Mouse (Mus musculus) embryonic fibroblast, embryonic 13.5 days (primary cell): ENCODE measurements around the gene Bach2. TPM values are rescaled to one million over a fixed set of nuclear protein-coding genes. Genes with fewer than 3 reads are reported as not detected.

Source experiments
- H3K27ac ChIP-seq: 2 replicates; pipeline ENCODE4 v1.5.1; 2012; ENCODE audit warnings: low read length, control low read depth, inconsistent platforms; ENCODE audit not compliant: insufficient read depth
- H3K4me1 ChIP-seq: 2 replicates; pipeline ENCODE4 v1.6.1; 2011; ENCODE audit warnings: low read length; ENCODE audit not compliant: control insufficient read depth, insufficient read depth
- H3K4me3 ChIP-seq: 2 replicates; pipeline ENCODE4 v1.5.1; 2011; ENCODE audit warnings: mild to moderate bottlenecking, control low read depth, low read length; ENCODE audit not compliant: insufficient read depth
- CTCF ChIP-seq: IDR thresholded peaks from 2 replicates; pipeline ENCODE4 v1.5.1; 2011; ENCODE audit warnings: mild to moderate bottlenecking, control low read depth, low read length, moderate library complexity, borderline replicate concordance; ENCODE audit not compliant: insufficient read depth
- POLR2A ChIP-seq: IDR thresholded peaks from 2 replicates; pipeline ENCODE4 v1.6.1; 2011; ENCODE audit warnings: low read depth, mild to moderate bottlenecking, control low read depth, low read length, moderate library complexity
- polyA plus RNA-seq: library from polyadenylated mRNA; stranded (reverse); fragments of >200 nt; gene quantifications from 2 replicates; pipeline ENCODE4 v1.2.4, GENCODE M21; 2011; ENCODE audit warnings: low read depth; ENCODE audit not compliant: missing spikeins, insufficient read length

Bach2 gene
- polyA plus RNA-seq, 1 experiment, result 6.7 TPM

DNA sequence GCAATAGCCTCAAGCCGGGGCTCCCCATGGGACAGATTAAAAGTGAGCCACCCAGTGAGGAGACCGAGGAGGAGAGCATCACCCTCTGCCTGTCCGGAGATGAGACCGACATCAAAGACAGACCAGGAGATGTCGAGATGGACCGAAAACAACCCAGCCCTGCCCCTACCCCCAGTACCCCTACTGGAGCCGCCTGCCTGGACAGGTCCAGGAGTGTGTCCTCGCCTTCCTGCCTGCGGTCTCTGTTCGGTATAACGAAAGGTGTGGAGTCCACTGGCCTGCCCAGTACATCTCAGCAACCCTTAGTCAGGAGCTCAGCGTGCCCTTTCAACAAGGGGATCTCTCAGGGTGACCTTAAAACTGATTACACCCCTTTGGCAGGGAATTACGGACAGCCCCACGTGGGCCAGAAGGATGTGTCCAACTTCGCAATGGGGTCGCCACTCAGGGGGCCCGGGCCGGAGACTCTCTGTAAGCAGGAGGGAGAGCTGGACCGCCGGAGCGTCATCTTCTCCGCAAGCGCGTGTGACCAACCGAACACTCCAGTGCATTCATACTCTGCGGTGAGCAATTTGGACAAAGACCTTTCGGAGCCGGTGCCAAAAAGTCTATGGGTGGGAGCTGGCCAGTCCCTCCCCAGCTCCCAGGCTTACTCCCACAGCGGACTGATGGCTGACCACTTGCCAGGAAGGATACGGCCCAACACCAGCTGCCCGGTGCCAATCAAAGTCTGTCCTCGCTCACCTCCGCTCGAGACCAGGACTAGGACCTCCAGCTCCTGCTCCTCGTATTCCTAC, 323.9 kb downstream of the Bach2 start:
- Histone ChIP-seq H3K27ac (no peak overlapping the region), H3K4me3 (no peak overlapping the region), H3K4me1 (peaks cover 8% of the 10 kb centered on the region)
- TF ChIP-seq POLR2A (no peak), CTCF (no peak)

DNA sequence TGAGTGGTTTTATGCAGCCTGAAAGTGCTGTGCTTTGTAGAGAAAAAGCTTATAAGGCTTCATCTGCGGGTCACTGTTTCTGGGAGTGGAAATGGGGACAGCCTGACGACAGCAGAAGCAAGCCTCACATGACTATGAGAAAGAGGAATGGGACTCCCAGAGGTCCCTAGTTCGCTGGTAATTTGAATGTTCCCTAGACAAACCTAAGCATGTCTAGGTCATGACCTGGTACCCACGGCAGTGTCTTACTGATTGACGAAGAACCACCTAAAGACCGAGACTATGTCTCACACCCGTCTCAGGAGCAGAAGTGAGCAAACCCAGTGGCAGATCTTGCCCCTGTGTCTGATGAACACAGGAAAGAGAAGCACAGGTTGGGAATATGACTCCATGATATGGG, 325.8 kb downstream of the Bach2 start:
- TF ChIP-seq POLR2A (no peak), CTCF (no peak)
- Histone ChIP-seq H3K4me1 (peaks cover 11% of the 10 kb centered on the region), H3K27ac (no peak overlapping the region), H3K4me3 (no peak overlapping the region)

DNA sequence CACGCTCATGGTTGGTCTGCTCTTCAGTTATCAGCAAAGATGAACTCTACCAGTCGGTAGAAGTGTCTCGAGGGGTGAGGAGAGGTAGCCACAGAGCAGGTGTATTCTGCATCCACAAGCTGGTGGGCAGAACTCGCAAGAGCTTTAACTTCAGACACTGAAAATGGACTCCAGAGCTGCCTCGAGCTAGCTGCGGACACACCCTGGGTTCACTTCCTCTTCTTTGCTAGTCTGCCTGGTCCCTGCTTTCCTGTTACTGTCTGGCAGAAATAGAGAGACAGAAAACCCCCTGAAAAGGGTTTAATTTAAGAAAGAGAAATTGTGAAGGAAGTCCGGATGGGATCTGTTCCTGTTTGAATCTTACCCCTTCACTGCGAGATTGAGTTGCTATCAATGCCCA, 326.3 kb downstream of the Bach2 start:
- H3K4me3 ChIP-seq, result no peak overlapping the region
- no peak overlapping the region for H3K27ac ChIP-seq
- peaks cover 15% of the 10 kb centered on the region for H3K4me1 ChIP-seq
- no peak for TF ChIP-seq CTCF
- TF ChIP-seq POLR2A, result no peak

GRCm38 (mm10) chr4:32569054-32569453, 330.4 kb downstream of the Bach2 start:
- Histone ChIP-seq H3K4me1 (peaks cover 19% of the 10 kb centered on the region), H3K27ac (0 out of 2 replicates have a peak overlapping the region, but pooled peaks have one; percentile 21), H3K4me3 (no peak overlapping the region)
- TF ChIP-seq POLR2A (no peak), CTCF (no peak)

DNA sequence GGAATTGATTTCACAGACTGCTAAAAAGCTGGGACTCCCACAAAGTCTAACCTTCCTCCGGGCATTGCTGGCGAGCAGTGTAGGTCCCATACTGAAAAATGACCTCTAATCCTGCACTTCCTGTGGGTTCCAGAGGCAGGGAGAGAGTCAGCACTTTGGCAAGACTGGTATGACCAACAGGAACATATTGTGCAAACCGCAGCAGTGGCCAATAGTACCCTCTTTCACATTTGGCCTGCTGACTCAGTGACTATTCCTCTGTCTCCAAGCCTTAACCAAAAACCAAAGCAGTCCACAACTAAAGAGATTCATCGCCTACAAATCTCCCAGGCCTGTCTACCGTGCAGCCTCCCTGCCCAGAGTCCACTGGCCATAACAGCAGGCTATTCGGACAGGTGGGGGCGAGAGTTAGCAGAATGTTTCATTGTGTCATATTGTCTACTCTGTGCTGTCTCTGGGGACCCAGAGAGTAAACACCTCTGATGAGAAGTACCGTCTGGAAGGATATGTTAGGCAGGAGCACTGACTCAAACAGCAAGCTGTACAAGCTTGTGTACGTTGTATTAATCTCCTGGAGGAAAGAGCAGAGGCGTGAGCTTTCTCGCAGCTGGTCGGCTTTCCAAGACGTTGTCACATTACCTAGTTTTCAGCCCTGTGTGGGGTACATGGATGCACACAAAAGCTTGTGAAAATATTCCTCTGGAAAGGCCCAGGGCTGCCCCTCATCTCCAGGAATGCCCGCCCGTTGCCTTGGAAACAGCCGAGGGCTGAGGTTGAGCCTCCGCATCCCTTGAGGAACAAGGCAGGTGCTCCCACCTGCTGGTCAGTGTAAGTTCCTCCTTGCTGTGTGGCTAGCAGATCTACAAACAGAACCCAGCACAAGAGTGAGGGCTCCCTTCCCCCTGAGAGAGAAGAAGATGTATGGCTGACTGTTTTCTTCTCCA, 331.7 kb downstream of the Bach2 start:
- H3K4me1 ChIP-seq, result peaks cover 21% of the 10 kb centered on the region
- TF ChIP-seq CTCF (no peak; the same call in 1 of the 2 replicates), POLR2A (no peak)
- peak overlapping the region; percentile 21 for H3K27ac ChIP-seq
- no peak overlapping the region for H3K4me3 ChIP-seq

DNA sequence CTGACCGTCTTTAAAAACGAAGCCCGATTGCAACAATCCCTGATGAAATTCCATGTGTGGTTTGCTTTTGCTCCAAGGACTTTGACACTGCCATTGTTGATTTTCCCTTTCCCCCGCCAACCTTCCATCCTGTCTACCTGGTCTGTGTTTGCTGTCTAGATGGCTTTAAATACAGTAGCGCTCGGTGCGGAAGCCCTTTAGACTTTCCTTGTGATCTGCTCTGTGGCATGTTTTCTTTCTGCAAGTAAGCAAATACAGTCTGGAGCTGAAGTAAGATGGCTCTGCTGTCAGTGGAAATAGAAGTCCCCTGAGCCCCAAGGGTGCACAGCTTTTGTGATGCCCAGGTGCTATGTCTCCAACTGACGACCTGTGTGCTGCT, 332.3 kb downstream of the Bach2 start:
- TF ChIP-seq CTCF (no peak), POLR2A (no peak)
- H3K4me1 ChIP-seq, result peaks cover 21% of the 10 kb centered on the region
- H3K4me3 ChIP-seq, result no peak overlapping the region
- H3K27ac ChIP-seq, result no peak overlapping the region

DNA sequence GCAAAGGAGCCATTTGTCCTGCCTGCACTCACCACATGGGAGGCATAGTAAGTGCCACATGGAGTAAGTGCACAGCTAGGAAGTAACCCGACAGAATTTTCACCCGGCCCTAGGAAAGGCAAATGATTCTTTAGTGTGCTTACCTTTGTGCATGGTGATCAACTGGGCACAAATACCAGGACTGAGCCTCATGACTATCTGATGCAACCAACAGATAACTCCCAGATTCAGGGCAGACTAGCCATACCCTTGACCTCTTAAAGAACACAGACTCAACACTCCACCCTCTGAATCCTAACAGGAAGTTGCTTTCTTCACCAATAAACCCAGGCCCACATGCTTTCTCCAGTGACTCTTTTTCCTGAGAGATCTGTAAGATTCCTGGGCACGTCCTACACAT, 332.8 kb downstream of the Bach2 start:
- Histone ChIP-seq H3K27ac (no peak overlapping the region), H3K4me3 (no peak overlapping the region), H3K4me1 (peaks cover 21% of the 10 kb centered on the region)
- TF ChIP-seq CTCF (no peak), POLR2A (no peak)

GRCm38 (mm10) chr4:32572118-32572517, 333.5 kb downstream of the Bach2 start:
- H3K27ac ChIP-seq, result no peak overlapping the region
- peaks cover 21% of the 10 kb centered on the region for H3K4me1 ChIP-seq
- H3K4me3 ChIP-seq, result no peak overlapping the region
- TF ChIP-seq POLR2A, result no peak
- no peak for TF ChIP-seq CTCF

DNA sequence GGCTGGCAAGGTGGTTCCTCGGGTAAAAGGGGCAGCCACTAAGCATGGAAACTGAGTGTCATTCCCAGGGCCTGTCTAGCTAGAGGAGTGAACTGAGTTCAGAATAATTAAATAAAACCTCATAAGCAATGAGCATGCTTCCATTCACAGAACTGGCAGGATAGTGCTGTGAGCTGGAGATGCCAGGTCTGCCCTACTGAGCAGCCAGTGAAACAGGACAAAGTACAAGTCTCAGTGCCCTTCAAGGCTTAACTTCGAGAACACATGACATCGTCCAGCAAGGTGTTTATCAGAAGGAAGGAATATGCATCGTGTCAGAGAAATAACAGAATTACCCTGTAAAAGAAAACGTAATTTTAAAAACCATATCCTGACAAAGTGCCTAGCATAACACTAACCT, 335.0 kb downstream of the Bach2 start:
- TF ChIP-seq CTCF (no peak), POLR2A (no peak)
- Histone ChIP-seq H3K27ac (no peak overlapping the region), H3K4me3 (no peak overlapping the region), H3K4me1 (peaks cover 21% of the 10 kb centered on the region)
